Mouse (Mus musculus): ENCODE results near the gene Gm21915.

GRCm38 (mm10) chr9:40699194-40699593 is 28.8 kb downstream of the Gm21915 start:
- no peak for TF ChIP-seq POLR2A (IDR thresholded peaks at IDR 0.05; ENCODE audit: borderline replicate concordance, extremely low read depth, insufficient read depth, insufficient read length, poor library complexity, severe bottlenecking)
- no peak for TF ChIP-seq CTCF (IDR thresholded peaks at IDR 0.05; ENCODE audit: borderline replicate concordance, extremely low read depth, insufficient read depth, insufficient read length)

All from brain, embryonic 14.5 days (tissue).